Mouse (Mus musculus) MEL (cell line): ENCODE data around the gene Slc2a4. TPM values are rescaled to one million over a fixed set of nuclear protein-coding genes. Genes with fewer than 3 reads are reported as not detected.

ENCODE experiments used
- DNase-seq: peaks from one replicate; pipeline ENCODE4 v3.0.0; 2011; ENCODE audit warnings: low read depth, low spot score
- H3K27ac ChIP-seq: 2 replicates; pipeline ENCODE4 v1.5.1; 2012; ENCODE audit warnings: low read depth, mild to moderate bottlenecking, control low read depth, low read length, moderate library complexity; ENCODE audit not compliant: control insufficient read depth
- H3K27me3 ChIP-seq, 2 experiments: fragments of 150-350 bp in 1 of 2; sonication (generic) in 1 of 2; 2 replicates each; pipeline ENCODE4 v1.6.1; 2012; ENCODE audit warnings: low read length in 2 of 2, mild to moderate bottlenecking in 2 of 2, improper control_type of control experiment in 1 of 2, moderate library complexity in 1 of 2; ENCODE audit not compliant: insufficient read depth in 2 of 2, control insufficient read depth in 1 of 2
- H3K36me3 ChIP-seq, 2 experiments: 2 replicates each; pipeline ENCODE4 v1.6.1; 2012 to 2014; ENCODE audit warnings: low read length in 2 of 2, improper control_type of control experiment in 1 of 2, inconsistent platforms in 1 of 2, mild to moderate bottlenecking in 1 of 2; ENCODE audit not compliant: insufficient read depth in 2 of 2, control insufficient read depth in 1 of 2
- H3K4me1 ChIP-seq, 2 experiments: fragments of 150-350 bp in 1 of 2; sonication (generic) in 1 of 2; 2 replicates each; pipeline ENCODE4 v1.6.1; 2012; ENCODE audit warnings: low read length in 2 of 2, improper control_type of control experiment in 1 of 2, mild to moderate bottlenecking in 1 of 2; ENCODE audit not compliant: insufficient read depth in 2 of 2, control insufficient read depth in 1 of 2
- H3K4me3 ChIP-seq, 2 experiments: fragments of 150-350 bp in 1 of 2; sonication (generic) in 1 of 2; 2 replicates each; pipeline ENCODE4 v1.5.1; 2012; ENCODE audit warnings: low read depth in 2 of 2, low read length in 2 of 2, mild to moderate bottlenecking in 2 of 2, moderate library complexity in 2 of 2, control low read depth in 1 of 2, improper control_type of control experiment in 1 of 2; ENCODE audit not compliant: control insufficient read depth in 1 of 2, insufficient read depth in 1 of 2
- H3K79me2 ChIP-seq: 2 replicates; pipeline ENCODE4 v1.6.1; 2012; ENCODE audit warnings: mild to moderate bottlenecking, low read length, moderate library complexity; ENCODE audit not compliant: control insufficient read depth, poor library complexity, insufficient read depth
- H3K9ac ChIP-seq: 2 replicates; pipeline ENCODE4 v1.6.1; 2012; ENCODE audit warnings: low read depth, mild to moderate bottlenecking, control low read depth, low read length, moderate library complexity; ENCODE audit not compliant: control insufficient read depth, poor library complexity, severe bottlenecking
- H3K9me3 ChIP-seq: fragments of 150-350 bp; sonication (generic); replicated peaks from 2 replicates; pipeline ENCODE4 v1.6.1; 2012; ENCODE audit warnings: mild to moderate bottlenecking, low read length, improper control_type of control experiment, moderate library complexity; ENCODE audit not compliant: insufficient read depth
- BHLHE40 ChIP-seq: IDR thresholded peaks from 2 replicates; pipeline ENCODE4 v1.6.1; 2012; ENCODE audit warnings: low read depth, mild to moderate bottlenecking, inconsistent platforms, low read length, improper control_type of control experiment, borderline replicate concordance
- CHD1 ChIP-seq: IDR thresholded peaks from 2 replicates; pipeline ENCODE4 v1.6.1; 2012; ENCODE audit warnings: low read depth, mild to moderate bottlenecking, inconsistent platforms, low read length, improper control_type of control experiment
- CHD2 ChIP-seq: IDR thresholded peaks from 2 replicates; pipeline ENCODE4 v1.6.1; 2011; ENCODE audit warnings: low read length, improper control_type of control experiment
- CTCF ChIP-seq, 3 experiments: IDR thresholded peaks in 2 of 3; conservative IDR thresholded peaks in 1 of 3; 2 replicates each; pipeline ENCODE4 v1.5.1; 2011 to 2012; ENCODE audit warnings: low read length in 3 of 3, low read depth in 2 of 3, mild to moderate bottlenecking in 2 of 3, improper control_type of control experiment in 1 of 3, inconsistent platforms in 1 of 3, mixed read lengths in 1 of 3, moderate library complexity in 1 of 3; ENCODE audit not compliant: control insufficient read depth in 1 of 3, insufficient read depth in 1 of 3, poor library complexity in 1 of 3, severe bottlenecking in 1 of 3
- E2F4 ChIP-seq: IDR thresholded peaks from 2 replicates; pipeline ENCODE4 v1.6.1; 2011; ENCODE audit warnings: low read depth, low read length, improper control_type of control experiment, borderline replicate concordance
- ELF1 ChIP-seq: IDR thresholded peaks from 2 replicates; pipeline ENCODE4 v1.6.1; 2014; ENCODE audit warnings: low read depth, mild to moderate bottlenecking, inconsistent platforms, low read length, improper control_type of control experiment, moderate library complexity
- EP300 ChIP-seq, 2 experiments: IDR thresholded peaks; 2 replicates each; pipeline ENCODE4 v1.6.1; 2011; ENCODE audit warnings: improper control_type of control experiment in 2 of 2, low read length in 2 of 2, low read depth in 1 of 2, mild to moderate bottlenecking in 1 of 2
- ETS1 ChIP-seq: IDR thresholded peaks from 2 replicates; pipeline ENCODE4 v1.6.1; 2012; ENCODE audit warnings: low read depth, mild to moderate bottlenecking, inconsistent platforms, low read length, improper control_type of control experiment, moderate library complexity
- GABPA ChIP-seq: IDR thresholded peaks from 2 replicates; pipeline ENCODE4 v1.6.1; 2012; ENCODE audit warnings: low read depth, mild to moderate bottlenecking, inconsistent platforms, low read length, improper control_type of control experiment, moderate library complexity
- GATA1 ChIP-seq: IDR thresholded peaks from 2 replicates; pipeline ENCODE4 v1.6.1; 2011; ENCODE audit warnings: low read depth, low read length, improper control_type of control experiment
- HCFC1 ChIP-seq: IDR thresholded peaks from 2 replicates; pipeline ENCODE4 v1.6.1; 2012; ENCODE audit warnings: low read depth, mild to moderate bottlenecking, inconsistent platforms, low read length, improper control_type of control experiment, moderate library complexity
- JUND ChIP-seq: IDR thresholded peaks from 2 replicates; pipeline ENCODE4 v1.6.1; 2011; ENCODE audit warnings: low read depth, mild to moderate bottlenecking, improper control_type of control experiment, low read length
- KAT2A ChIP-seq: conservative IDR thresholded peaks from 2 replicates; pipeline ENCODE4 v1.6.1; 2012; ENCODE audit warnings: low read depth, low read length, improper control_type of control experiment, inconsistent platforms
- MAFK ChIP-seq: IDR thresholded peaks from 2 replicates; pipeline ENCODE4 v1.6.1; 2011; ENCODE audit warnings: low read depth, mild to moderate bottlenecking, low read length, improper control_type of control experiment, borderline replicate concordance
- MAZ ChIP-seq: IDR thresholded peaks from 2 replicates; pipeline ENCODE4 v1.6.1; 2012; ENCODE audit warnings: low read depth, mild to moderate bottlenecking, inconsistent platforms, low read length, improper control_type of control experiment
- MEF2A ChIP-seq: IDR thresholded peaks from 2 replicates; pipeline ENCODE4 v1.6.1; 2014; ENCODE audit warnings: low read depth, mild to moderate bottlenecking, inconsistent platforms, low read length, improper control_type of control experiment; ENCODE audit not compliant: poor library complexity, insufficient replicate concordance, severe bottlenecking; ENCODE audit errors: extremely low read depth
- MXI1 ChIP-seq: IDR thresholded peaks from 2 replicates; pipeline ENCODE4 v1.6.1; 2011; ENCODE audit warnings: mild to moderate bottlenecking, low read depth, low read length, improper control_type of control experiment
- MYB ChIP-seq: IDR thresholded peaks from 2 replicates; pipeline ENCODE4 v1.6.1; 2011; ENCODE audit warnings: mild to moderate bottlenecking, low read depth, low read length, improper control_type of control experiment
- MYC ChIP-seq: IDR thresholded peaks from 2 replicates; pipeline ENCODE4 v1.6.1; 2011; ENCODE audit warnings: low read depth, mild to moderate bottlenecking, low read length, improper control_type of control experiment, moderate library complexity
- NELFE ChIP-seq: IDR thresholded peaks from 2 replicates; pipeline ENCODE4 v1.6.1; 2011; ENCODE audit warnings: low read depth, low read length, improper control_type of control experiment
- NRF1 ChIP-seq: IDR thresholded peaks from 2 replicates; pipeline ENCODE4 v1.6.1; 2014; ENCODE audit warnings: low read depth, mild to moderate bottlenecking, inconsistent platforms, low read length, improper control_type of control experiment, moderate library complexity; ENCODE audit not compliant: poor library complexity, insufficient read depth, severe bottlenecking
- POLR2A ChIP-seq, 2 experiments: IDR thresholded peaks; 2 replicates each; pipeline ENCODE4 v1.6.1; 2011 to 2012; ENCODE audit warnings: low read length in 2 of 2, mild to moderate bottlenecking in 2 of 2, control low read depth in 1 of 2, improper control_type of control experiment in 1 of 2, low read depth in 1 of 2, moderate library complexity in 1 of 2; ENCODE audit not compliant: control insufficient read depth in 1 of 2, insufficient read depth in 1 of 2, poor library complexity in 1 of 2
- POLR2AphosphoS2 ChIP-seq: IDR thresholded peaks from 2 replicates; pipeline ENCODE4 v1.6.1; 2011; ENCODE audit warnings: low read length, improper control_type of control experiment
- POLR2AphosphoS5 ChIP-seq: IDR thresholded peaks from 2 replicates; pipeline ENCODE4 v1.6.1; 2012; ENCODE audit warnings: low read depth, borderline replicate concordance, mild to moderate bottlenecking, inconsistent platforms, low read length, moderate library complexity, mixed read lengths
- RAD21 ChIP-seq: IDR thresholded peaks from 2 replicates; pipeline ENCODE4 v1.6.1; 2011; ENCODE audit warnings: mild to moderate bottlenecking, low read depth, low read length, improper control_type of control experiment
- RCOR1 ChIP-seq: IDR thresholded peaks from 2 replicates; pipeline ENCODE4 v1.6.1; 2012; ENCODE audit warnings: low read depth, mild to moderate bottlenecking, inconsistent platforms, low read length, improper control_type of control experiment
- SIN3A ChIP-seq: IDR thresholded peaks from 2 replicates; pipeline ENCODE4 v1.6.1; 2012; ENCODE audit warnings: low read length, improper control_type of control experiment, inconsistent platforms
- SMC3 ChIP-seq: IDR thresholded peaks from 2 replicates; pipeline ENCODE4 v1.6.1; 2011; ENCODE audit warnings: low read depth, low read length, improper control_type of control experiment
- TAL1 ChIP-seq: IDR thresholded peaks from 2 replicates; pipeline ENCODE4 v1.6.1; 2012; ENCODE audit warnings: mild to moderate bottlenecking, inconsistent platforms, low read length, moderate library complexity, mixed read lengths
- TBP ChIP-seq: IDR thresholded peaks from 2 replicates; pipeline ENCODE4 v1.8.0; 2011; ENCODE audit warnings: low read depth, low read length, improper control_type of control experiment
- TCF12 ChIP-seq: IDR thresholded peaks from 2 replicates; pipeline ENCODE4 v1.6.1; 2014; ENCODE audit warnings: low read depth, mild to moderate bottlenecking, inconsistent platforms, low read length, improper control_type of control experiment, moderate library complexity
- UBTF ChIP-seq: IDR thresholded peaks from 2 replicates; pipeline ENCODE4 v1.6.1; 2012; ENCODE audit warnings: low read depth, mild to moderate bottlenecking, inconsistent platforms, low read length, improper control_type of control experiment, moderate library complexity, borderline replicate concordance; ENCODE audit not compliant: insufficient read depth
- USF1 ChIP-seq: IDR thresholded peaks from 2 replicates; pipeline ENCODE4 v1.6.1; 2014; ENCODE audit warnings: low read depth, mild to moderate bottlenecking, inconsistent platforms, low read length, improper control_type of control experiment, moderate library complexity
- USF2 ChIP-seq, 2 experiments: IDR thresholded peaks; 2 replicates each; pipeline ENCODE4 v1.6.1; 2011 to 2012; ENCODE audit warnings: improper control_type of control experiment in 2 of 2, low read length in 2 of 2, borderline replicate concordance in 1 of 2, inconsistent platforms in 1 of 2, low read depth in 1 of 2, mild to moderate bottlenecking in 1 of 2; ENCODE audit not compliant: insufficient read depth in 1 of 2
- ZC3H11A ChIP-seq: IDR thresholded peaks from 2 replicates; pipeline ENCODE4 v1.6.1; 2012; ENCODE audit warnings: low read depth, mild to moderate bottlenecking, inconsistent platforms, low read length, improper control_type of control experiment
- ZKSCAN1 ChIP-seq: IDR thresholded peaks from 2 replicates; pipeline ENCODE4 v1.6.1; 2012; ENCODE audit warnings: low read depth, mild to moderate bottlenecking, inconsistent platforms, low read length, improper control_type of control experiment, moderate library complexity
- ZMIZ1 ChIP-seq: IDR thresholded peaks from 2 replicates; pipeline ENCODE4 v1.6.1; 2012; ENCODE audit warnings: low read depth, mild to moderate bottlenecking, inconsistent platforms, low read length, improper control_type of control experiment, moderate library complexity
- ZNF384 ChIP-seq: IDR thresholded peaks from 2 replicates; pipeline ENCODE4 v1.6.1; 2012; ENCODE audit warnings: low read depth, mild to moderate bottlenecking, inconsistent platforms, low read length, improper control_type of control experiment
- polyA plus RNA-seq, 2 experiments: library from polyadenylated mRNA; stranded (reverse) in 1 of 2; unstranded in 1 of 2; fragments of >175 nt in 1 of 2; fragments of >200 nt in 1 of 2; gene quantifications; 2 replicates each; pipeline versions ENCODE4 v1.2.1 to v1.2.4; 2012; ENCODE audit warnings: low replicate concordance in 2 of 2, low read depth in 1 of 2; ENCODE audit not compliant: insufficient read length in 2 of 2, insufficient read depth in 1 of 2, missing spikeins in 1 of 2
- total RNA-seq: library from RNA; depleted of rRNA; stranded (reverse); fragments of 300-350 nt; gene quantifications from 2 replicates; pipeline ENCODE4 v1.2.3, GENCODE M21; 2012

Gene Slc2a4
- total and polyA plus RNA-seq, 3 experiments, result 0.12 to 0.19 TPM; not detected in 1

GRCm38 (mm10) chr11:69956218-69956617 is 8.2 kb upstream of the Slc2a4 start:
- no peak overlapping the region for H3K4me3 ChIP-seq
- H3K4me1 ChIP-seq, result peaks cover 6 to 9% of the 10 kb centered on the region in 2 experiments
- H3K36me3 ChIP-seq, result no peaks in the 10 kb centered on the region
- H3K27me3 ChIP-seq, result 0 out of 4 replicates have a peak, but pooled peaks cover 0 to 3% of the 10 kb centered on the region in 2 experiments
- H3K79me2 ChIP-seq, result no peaks in the 10 kb centered on the region
- no peak overlapping the region for H3K27ac ChIP-seq
- peak; percentile 78 for DNase-seq
- no peaks in the 10 kb centered on the region for H3K9me3 ChIP-seq
- H3K9ac ChIP-seq, result no peak overlapping the region
- TF ChIP-seq POLR2A (IDR thresholded peaks at IDR 0.05; ENCODE audit: control insufficient read depth in 1 of 2, insufficient read depth in 1 of 2, low read depth in 1 of 2, low read length in 2 of 2, poor library complexity in 1 of 2), result no peak
- TF ChIP-seq TCF12, result no peak
- no peak for TF ChIP-seq E2F4
- no peak for TF ChIP-seq MEF2A
- TF ChIP-seq TBP, result no peak
- TF ChIP-seq RAD21, result peak; percentile 54
- no peak for TF ChIP-seq CHD2
- TF ChIP-seq SIN3A, result no peak
- TF ChIP-seq UBTF, result no peak
- peak; percentile 53 for TF ChIP-seq GATA1
- TF ChIP-seq POLR2AphosphoS2, result no peak
- TF ChIP-seq ELF1, result no peak
- TF ChIP-seq JUND, result no peak
- TF ChIP-seq MAZ, result no peak
- TF ChIP-seq ZKSCAN1, result no peak
- no peak for TF ChIP-seq KAT2A
- TF ChIP-seq TAL1, result no peak
- no peak for TF ChIP-seq MXI1
- TF ChIP-seq USF1, result no peak
- no peak for TF ChIP-seq POLR2AphosphoS5
- TF ChIP-seq SMC3, result peak; percentile 55; the same call in 1 of the 2 replicates
- TF ChIP-seq ETS1, result no peak
- TF ChIP-seq RCOR1, result no peak
- TF ChIP-seq MYB, result no peak
- no peak for TF ChIP-seq MAFK
- no peak for TF ChIP-seq MYC
- no peak for TF ChIP-seq NRF1
- no peak for TF ChIP-seq BHLHE40
- peak; percentile 53 for TF ChIP-seq ZC3H11A
- no peak for TF ChIP-seq HCFC1
- no peak for TF ChIP-seq ZNF384
- no peak; a peak in 1 of 4 replicates for TF ChIP-seq EP300 (IDR thresholded peaks at IDR 0.05; ENCODE audit: low read depth in 1 of 2, low read length in 2 of 2)
- no peak for TF ChIP-seq GABPA
- no peak for TF ChIP-seq CHD1
- TF ChIP-seq NELFE, result no peak; the same call in none of the 2 replicates
- no peak for TF ChIP-seq USF2 (IDR thresholded peaks at IDR 0.05; ENCODE audit: borderline replicate concordance in 1 of 2, insufficient read depth in 1 of 2, low read depth in 1 of 2, low read length in 2 of 2)
- peak; percentile 34 to 65 (median 39) for TF ChIP-seq CTCF (IDR thresholded peaks at IDR 0.05 in 2 of 3, conservative IDR thresholded peaks at IDR 0.05 in 1 of 3; ENCODE audit: control insufficient read depth in 1 of 3, insufficient read depth in 1 of 3, low read depth in 2 of 3, low read length in 3 of 3, poor library complexity in 1 of 3, severe bottlenecking in 1 of 3)
- TF ChIP-seq ZMIZ1, result no peak
